Mouse (Mus musculus): ENCODE measurements around the gene Lrrc20. TPM values are rescaled to one million over a fixed set of nuclear protein-coding genes. Genes with fewer than 3 reads are reported as not detected.

The Lrrc20 gene
- polyA plus RNA-seq, 1 experiment from 2014 or later = 5.6 TPM

GRCm38 (mm10) chr10:61627195-61627937 is 151.8 kb downstream of the Lrrc20 start:
- Histone ChIP-seq H3K4me3 (replicated peaks) (no peak overlapping the region), H3K27me3 (replicated peaks) (peaks cover 21% of the 10 kb centered on the region), H3K9me3 (no peaks in the 10 kb centered on the region), H3K9ac (no peak overlapping the region), H3K4me2 (no peak overlapping the region), H3K4me1 (peaks cover 11% of the 10 kb centered on the region), H3K27ac (no peak overlapping the region), H3K36me3 (no peaks in the 10 kb centered on the region)
- 56% methylated on average over 15 of the region's 15 CpGs for WGBS
- no peak for ATAC-seq (ENCODE audit: insufficient read depth, low FRiP score, low read depth)

DNA sequence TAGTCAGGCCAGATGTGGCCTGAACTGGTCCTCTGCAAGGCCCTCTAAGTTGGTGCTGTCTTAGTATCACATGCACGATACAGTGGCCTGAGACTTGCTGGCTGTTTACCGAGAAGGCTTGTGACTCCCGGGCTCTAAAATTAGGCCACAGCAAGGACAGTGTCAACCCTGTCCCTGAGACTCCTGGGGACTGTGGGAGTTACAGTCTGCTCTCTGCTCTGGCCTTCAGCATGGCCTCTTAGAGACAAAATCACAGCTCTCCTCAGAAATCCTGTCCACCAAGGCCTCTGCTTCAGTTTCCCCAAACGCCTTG is 152.3 kb downstream of the Lrrc20 start:
- H3K27me3 ChIP-seq (replicated peaks) = peaks cover 21% of the 10 kb centered on the region
- no peak overlapping the region for H3K9ac ChIP-seq
- no peaks in the 10 kb centered on the region for H3K9me3 ChIP-seq
- 75% methylated on average over 4 of the region's 4 CpGs for WGBS
- no peak overlapping the region for H3K4me2 ChIP-seq
- no peak overlapping the region for H3K27ac ChIP-seq
- ATAC-seq (ENCODE audit: insufficient read depth, low FRiP score, low read depth) = no peak
- H3K36me3 ChIP-seq = no peaks in the 10 kb centered on the region
- H3K4me3 ChIP-seq (replicated peaks) = no peak overlapping the region
- peaks cover 11% of the 10 kb centered on the region for H3K4me1 ChIP-seq

Other genes starting within 250 kb of the Lrrc20 start
- gene Adamts14, start 202.4 kb upstream of the Lrrc20 start, polyA plus RNA-seq (2015; fragmentation: Nextera tagmentation; extraction: Ambion mirVana) = 1.0 and 1.2 TPM in 2 replicates
- gene Prf1, start 178.0 kb upstream of the Lrrc20 start, polyA plus RNA-seq (2015; fragmentation: Nextera tagmentation; extraction: Ambion mirVana) = 0.06 TPM in 1 of 2 replicates, not detected in the other
- gene Pald1, start 92.3 kb upstream of the Lrrc20 start, polyA plus RNA-seq (2015; fragmentation: Nextera tagmentation; extraction: Ambion mirVana) = 16.9 and 18.7 TPM in 2 replicates
- 0.15 and 0.18 TPM in 2 replicates for gene Nodal, start 57.8 kb upstream of the Lrrc20 start, polyA plus RNA-seq (2015; fragmentation: Nextera tagmentation; extraction: Ambion mirVana)
- gene Eif4ebp2, start 23.1 kb upstream of the Lrrc20 start, polyA plus RNA-seq (2015; fragmentation: Nextera tagmentation; extraction: Ambion mirVana) = 72.3 and 77.5 TPM in 2 replicates
- gene Npffr1, start 119.7 kb downstream of the Lrrc20 start, polyA plus RNA-seq (2015; fragmentation: Nextera tagmentation; extraction: Ambion mirVana) = 0.10 and 0.28 TPM in 2 replicates
- 181 and 191 TPM in 2 replicates for gene Ppa1, start 172.8 kb downstream of the Lrrc20 start, polyA plus RNA-seq (2015; fragmentation: Nextera tagmentation; extraction: Ambion mirVana)
- 215 and 221 TPM in 2 replicates for gene Sar1a, start 204.5 kb downstream of the Lrrc20 start, polyA plus RNA-seq (2015; fragmentation: Nextera tagmentation; extraction: Ambion mirVana)
- 34.6 and 37.9 TPM in 2 replicates for gene Tysnd1, start 219.7 kb downstream of the Lrrc20 start, polyA plus RNA-seq (2015; fragmentation: Nextera tagmentation; extraction: Ambion mirVana)
- 14.8 and 17.1 TPM in 2 replicates for gene Aifm2, start 239.5 kb downstream of the Lrrc20 start, polyA plus RNA-seq (2015; fragmentation: Nextera tagmentation; extraction: Ambion mirVana)